Mouse (Mus musculus) induced T-regulatory cell, adult 2 months (primary cell): ENCODE results near the gene Acaa1a.

ENCODE experiments used
- DNase-seq: peaks from one replicate; pipeline ENCODE4 v3.0.0-alpha.2; 2012; ENCODE audit warnings: low read depth

Gene Acaa1a

DNA sequence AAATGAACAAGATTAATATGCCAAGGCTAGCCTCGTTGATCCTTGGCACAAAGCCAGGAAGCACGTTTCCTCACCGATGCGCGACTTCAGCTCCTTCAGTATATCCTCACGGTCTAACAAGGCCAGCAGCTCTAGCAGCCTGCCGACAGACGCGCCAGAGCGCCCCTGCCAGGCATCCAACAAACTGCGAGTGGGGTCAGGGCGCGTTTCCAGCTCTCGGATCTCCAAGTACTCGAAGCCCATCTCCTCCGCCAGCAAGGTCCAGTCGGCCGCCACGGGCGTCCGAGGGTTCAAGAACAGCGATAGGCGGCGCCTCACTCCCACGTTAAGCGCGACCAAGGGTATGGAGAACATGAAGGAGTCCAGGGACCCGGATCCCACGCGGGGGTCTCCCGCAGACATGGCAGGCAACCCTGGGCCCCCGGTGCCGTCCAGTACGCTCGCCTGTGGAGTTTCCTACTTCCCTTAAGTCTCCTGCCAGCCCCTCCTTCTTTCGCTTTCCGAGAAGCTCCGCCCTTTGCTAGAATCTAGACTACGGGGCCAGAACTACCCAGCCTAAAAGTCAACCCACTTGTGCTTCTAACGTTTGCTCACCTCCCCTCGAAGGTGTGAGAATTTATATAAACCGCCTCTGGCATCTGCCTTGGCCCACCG is at the start of gene Acaa1a:
Acaa1a (plus strand) TSS at position 119 of the 654 bp plus-strand sequence.
- peak; percentile 91 for DNase-seq

GRCm38 (mm10) chr9:119290791-119291190 is 48.7 kb upstream of the Acaa1a start:
- no peak for DNase-seq

DNA sequence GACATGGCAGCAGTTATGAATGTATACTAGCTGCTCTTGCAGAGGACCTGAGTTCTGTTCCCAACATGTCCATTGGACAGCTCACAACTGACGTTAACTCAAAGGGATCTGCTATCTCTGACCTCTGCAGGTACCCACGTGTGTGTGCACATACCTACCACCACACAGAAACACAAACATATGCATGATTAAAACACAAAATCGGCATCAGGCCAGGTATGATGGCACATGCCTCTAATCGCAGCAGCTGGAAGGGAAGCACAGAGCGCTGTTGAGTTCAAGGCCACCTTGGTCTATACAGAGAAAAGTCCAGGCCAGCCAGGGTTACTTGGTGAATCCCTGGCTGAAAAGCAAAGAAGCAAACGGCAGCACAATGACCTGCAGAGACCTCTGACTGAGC is 41.8 kb upstream of the Acaa1a start:
- no peak for DNase-seq

DNA sequence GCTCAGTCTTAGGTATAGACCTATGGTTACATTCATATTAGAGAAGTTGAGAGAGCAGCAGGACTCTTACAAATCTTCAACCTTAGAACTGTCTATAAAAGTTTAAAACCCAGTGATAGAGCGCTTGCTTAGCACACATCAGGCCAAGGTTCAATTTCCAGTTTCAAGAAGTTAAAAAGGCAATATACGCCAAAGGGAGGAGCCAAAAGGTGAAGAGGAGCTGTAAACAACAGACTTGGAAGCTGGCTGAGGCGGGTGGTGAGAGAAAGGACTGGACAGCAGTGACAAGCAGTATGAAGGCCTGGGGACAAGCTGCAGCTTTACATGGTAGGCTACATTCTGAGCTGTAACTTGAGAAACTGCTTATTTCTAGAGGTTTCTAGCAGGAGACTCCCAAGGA is 40.9 kb upstream of the Acaa1a start:
- DNase-seq = no peak

DNA sequence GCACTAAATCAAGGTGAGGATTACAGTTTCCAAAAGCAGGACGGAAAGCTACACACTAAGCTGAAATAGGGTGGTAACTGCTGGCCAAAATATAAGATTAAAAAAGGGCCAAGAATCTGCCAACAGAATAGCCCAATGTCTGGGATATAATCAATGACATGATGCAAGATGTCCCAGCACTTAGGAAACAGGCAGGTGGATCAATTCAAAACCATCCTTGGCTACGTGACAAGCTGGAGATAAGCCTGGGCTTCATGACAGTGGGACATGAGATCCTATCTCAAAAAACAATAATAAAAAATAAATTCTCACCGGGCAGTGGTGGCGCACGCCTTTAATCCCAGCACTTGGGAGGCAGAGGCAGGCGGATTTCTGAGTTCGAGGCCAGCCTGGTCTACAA is 33.6 kb upstream of the Acaa1a start:
- DNase-seq = no peak

DNA sequence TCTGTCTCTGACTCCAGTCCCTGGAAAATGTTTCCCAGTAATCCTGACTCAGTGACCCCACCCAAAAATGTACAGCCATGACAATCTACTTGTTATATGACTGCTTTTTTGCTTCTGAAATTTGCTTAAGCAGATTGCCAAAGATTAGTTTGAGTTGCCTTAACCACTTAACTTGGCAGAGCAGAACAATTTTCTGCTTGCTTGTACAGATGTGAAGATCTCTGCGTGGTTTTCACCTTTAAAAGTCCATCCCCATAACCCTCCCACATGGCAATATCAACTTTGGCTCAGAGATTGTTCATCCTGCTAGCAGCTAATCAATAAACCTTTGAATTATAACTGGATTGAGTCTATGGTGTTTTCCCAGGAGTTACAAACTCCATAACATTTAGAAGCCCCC is 30.4 kb upstream of the Acaa1a start:
- no peak for DNase-seq

GRCm38 (mm10) chr9:119313096-119313495 is 26.4 kb upstream of the Acaa1a start:
- no peak for DNase-seq

DNA sequence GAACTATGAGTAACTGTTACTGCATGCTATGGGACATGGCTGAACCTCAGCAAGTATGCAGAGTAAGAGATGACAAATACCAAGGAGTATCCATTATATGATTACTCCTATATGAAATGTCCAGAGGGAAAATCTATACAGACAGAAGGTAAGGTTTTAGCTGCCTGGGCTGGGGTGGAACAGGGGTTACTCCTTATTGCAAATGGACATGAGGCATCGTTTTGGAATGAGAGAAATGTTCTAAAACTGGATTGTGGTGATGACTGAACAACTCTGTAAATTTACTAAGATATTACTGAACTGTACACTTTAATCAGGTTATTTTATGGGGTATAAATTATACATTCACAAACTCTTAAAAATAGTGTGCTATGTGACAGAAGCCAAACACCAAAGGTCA is 20.6 kb upstream of the Acaa1a start:
- DNase-seq = no peak

DNA sequence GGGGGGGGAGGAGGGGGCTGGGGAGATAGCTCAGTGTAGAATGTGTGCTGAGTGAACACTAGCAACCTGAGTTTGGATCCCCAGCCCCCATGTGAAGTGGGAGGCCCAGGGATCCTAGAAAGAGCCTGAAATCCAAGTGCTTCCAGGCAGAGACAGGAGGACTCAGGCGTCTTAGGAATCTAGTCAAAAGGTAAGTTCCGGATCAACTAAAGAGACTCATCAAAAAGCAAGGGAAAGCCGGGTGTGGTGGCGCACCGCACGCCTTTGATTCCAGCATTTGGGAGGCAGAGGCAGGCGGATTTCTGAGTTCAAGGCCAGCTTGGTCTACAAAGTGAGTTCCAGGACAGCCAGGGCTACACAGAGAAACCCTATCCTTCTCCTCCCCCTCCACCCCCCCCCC is 19.0 kb upstream of the Acaa1a start:
- DNase-seq = no peak

GRCm38 (mm10) chr9:119320946-119321345 is 18.5 kb upstream of the Acaa1a start:
- DNase-seq = no peak

DNA sequence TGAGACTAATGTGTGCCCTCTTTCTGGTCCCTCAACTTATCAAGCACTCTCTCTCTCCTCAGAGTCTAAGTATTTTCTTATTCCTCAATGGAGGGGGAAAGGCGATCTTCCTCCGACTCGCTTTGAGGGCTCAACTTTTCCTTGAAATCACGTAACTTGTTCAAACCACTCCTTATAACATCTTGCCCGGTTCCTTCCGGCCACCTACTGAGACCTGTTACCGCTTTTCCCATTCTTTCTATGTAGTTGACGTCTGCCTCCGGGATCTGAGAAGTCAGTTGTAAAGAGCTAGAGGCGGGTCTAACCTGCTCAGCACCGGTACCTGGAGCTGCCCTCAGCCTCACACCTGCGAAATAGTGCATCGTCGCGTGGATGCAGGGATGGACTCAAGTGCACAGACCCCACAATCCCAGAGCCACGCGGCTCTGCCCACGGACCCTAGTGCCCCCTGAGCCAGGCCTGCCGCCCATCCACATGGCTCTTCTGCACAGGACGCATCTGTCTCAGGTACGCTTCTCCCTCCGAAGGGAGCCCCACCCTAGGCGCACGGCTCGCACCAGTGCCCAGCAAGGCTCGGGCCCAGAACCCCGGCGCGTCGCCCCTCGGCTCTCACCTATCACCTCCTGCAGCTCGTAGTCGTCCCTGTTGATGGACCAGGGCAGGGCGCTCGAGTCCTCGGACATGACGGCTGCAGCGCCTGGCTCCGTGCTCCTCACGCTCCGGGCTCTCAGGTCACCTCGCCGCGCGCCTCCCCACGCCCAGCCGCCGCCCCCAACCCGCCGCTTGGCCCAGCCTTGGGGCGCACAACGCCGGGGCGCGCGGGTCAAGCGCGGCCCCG is 17.9 kb upstream of the Acaa1a start:
- peak; percentile 47 for DNase-seq

GRCm38 (mm10) chr9:119322289-119323259 is 16.9 kb upstream of the Acaa1a start, which contains the start of gene Oxsr1:
Gene Oxsr1, minus strand, starts transcription at chr9:119322427.
- peak; percentile 100 for DNase-seq

GRCm38 (mm10) chr9:119323260-119323645 is 16.2 kb upstream of the Acaa1a start:
- DNase-seq = no peak

DNA sequence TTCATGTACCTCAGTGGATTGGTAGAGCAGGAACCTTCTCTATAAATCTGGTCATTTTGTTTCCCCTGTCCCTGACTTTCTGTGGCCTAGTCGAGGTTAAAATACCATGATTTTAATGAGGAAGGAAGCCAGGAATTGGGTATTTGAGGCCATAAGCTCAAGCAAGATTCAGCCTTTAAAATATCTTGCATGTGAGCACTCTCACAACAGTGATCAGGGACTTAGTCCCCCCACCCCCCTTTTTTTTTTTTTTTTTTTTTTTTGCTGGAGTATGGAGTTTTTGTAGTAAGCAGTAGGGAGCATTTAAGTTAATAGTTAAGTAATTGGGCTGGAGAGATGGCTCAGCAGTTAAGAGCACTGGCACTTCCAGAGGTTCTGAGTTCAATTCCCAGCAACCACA is 15.3 kb upstream of the Acaa1a start:
- DNase-seq = no peak

- no peak for DNase-seq
Observed at GRCm38 (mm10) chr9:119328488-119328887, 11.0 kb upstream of the Acaa1a start.

DNA sequence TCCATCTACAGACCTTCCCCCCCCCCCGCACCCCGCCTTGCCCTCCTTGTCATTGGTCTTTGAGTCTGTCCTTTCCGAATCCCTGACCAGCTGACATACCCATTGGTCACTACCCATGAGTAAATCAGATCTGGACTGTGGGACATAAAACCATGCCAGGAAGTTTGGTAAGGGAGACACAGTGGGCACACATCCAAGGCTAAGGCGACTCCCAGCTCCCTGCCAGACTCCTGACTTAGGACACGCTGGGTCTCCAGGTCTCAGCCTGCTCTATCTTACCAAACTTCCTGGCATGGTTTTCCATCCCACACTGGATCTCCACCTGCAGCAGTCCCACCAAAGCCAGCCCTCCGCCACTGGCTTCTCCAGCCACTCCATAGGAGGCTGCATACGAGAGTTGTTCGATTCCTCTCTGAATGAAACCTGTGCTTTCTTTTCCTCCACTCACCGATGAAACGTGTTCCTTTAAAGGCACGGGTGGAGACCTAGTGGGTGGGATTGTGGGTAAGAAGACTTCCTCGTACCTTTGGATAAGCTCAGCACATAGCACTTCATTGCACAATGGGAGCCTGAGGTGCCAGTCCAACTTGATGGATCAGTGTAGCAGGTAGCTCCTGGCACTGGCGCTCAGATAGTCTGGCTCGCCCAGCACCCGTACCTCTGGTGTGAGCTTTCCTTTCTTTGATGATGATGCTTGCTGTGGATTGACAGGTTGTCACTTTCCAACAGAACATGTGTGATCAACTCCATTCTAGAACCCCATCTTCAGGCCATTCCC is 9.1 kb upstream of the Acaa1a start:
- DNase-seq = no peak

- DNase-seq = peak; percentile 46
Observed at GRCm38 (mm10) chr9:119334324-119334723, 5.2 kb upstream of the Acaa1a start.

DNA sequence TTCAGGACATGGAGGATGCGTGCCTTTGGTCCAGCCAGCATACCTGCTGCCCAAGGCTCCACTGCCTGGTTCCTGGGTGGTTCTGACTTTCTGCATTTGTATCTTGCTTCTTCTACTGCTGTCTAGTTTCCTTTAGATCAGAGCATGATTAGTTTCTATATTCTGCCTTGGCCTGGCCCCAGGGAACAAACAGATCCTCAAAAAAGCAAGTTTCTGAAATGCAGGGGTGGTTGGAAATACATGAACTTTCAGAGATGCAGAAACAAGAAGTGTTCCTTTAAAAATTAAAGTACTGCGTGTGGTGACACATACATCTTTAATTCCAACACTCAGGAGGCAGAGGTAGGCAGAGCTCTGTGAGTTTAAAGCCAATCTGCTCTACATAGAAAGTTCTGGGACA is 4.6 kb upstream of the Acaa1a start:
- no peak for DNase-seq

- DNase-seq = no peak
Observed at GRCm38 (mm10) chr9:119335571-119335970, 3.9 kb upstream of the Acaa1a start.

DNA sequence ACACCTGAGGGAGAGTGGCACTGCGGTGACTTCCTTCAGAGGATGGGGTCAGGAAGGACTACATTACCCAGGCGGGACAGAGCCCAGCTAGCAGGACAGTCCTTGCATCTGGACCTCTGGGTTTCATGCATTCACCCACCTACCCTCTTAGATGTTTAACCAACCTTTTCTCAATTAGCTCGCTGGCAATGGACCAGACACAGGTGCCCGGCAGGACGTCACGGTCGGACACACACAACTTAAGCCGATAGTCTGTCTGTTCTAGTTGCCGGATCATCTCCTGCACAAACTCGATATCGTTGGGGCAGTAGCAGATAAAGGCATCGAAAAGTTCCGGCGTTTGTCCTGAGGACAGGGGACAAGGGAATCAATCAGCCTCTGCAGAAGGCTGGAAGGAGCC is 1.6 kb upstream of the Acaa1a start:
- DNase-seq = no peak

DNA sequence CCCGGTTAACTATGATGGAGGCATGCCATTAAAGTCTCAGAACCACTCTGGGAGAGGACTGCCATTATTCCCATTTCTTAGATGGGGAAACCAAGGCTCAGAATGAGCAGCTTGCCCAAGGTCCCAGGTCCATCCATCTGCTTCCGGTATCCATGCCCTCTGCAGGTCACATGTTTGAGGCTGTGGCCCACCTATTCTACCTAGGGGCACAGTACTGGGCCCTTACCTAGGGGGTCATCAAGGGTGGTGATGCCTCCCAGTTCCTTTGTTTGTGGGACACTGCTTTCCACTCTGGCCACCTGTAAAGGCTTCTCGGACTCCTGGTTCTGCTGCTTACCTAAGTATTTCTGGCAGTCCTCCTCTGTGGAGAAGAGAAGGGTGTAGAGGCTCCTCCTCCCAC is 1.1 kb upstream of the Acaa1a start:
- no peak for DNase-seq

GRCm38 (mm10) chr9:119339106-119339505 is 370 bp upstream of the Acaa1a start:
- DNase-seq = no peak
